Mouse (Mus musculus) MEL (cell line): ENCODE data around the gene Echdc2. TPM values are rescaled to one million over a fixed set of nuclear protein-coding genes. Genes with fewer than 3 reads are reported as not detected.

ENCODE experiments used
- DNase-seq: peaks from one replicate; pipeline ENCODE4 v3.0.0; 2011; ENCODE audit warnings: low read depth, low spot score
- H3K27ac ChIP-seq: 2 replicates; pipeline ENCODE4 v1.5.1; 2012; ENCODE audit warnings: low read depth, mild to moderate bottlenecking, control low read depth, low read length, moderate library complexity; ENCODE audit not compliant: control insufficient read depth
- H3K27me3 ChIP-seq, 2 experiments: fragments of 150-350 bp in 1 of 2; sonication (generic) in 1 of 2; 2 replicates each; pipeline ENCODE4 v1.6.1; 2012; ENCODE audit warnings: low read length in 2 of 2, mild to moderate bottlenecking in 2 of 2, improper control_type of control experiment in 1 of 2, moderate library complexity in 1 of 2; ENCODE audit not compliant: insufficient read depth in 2 of 2, control insufficient read depth in 1 of 2
- H3K36me3 ChIP-seq, 2 experiments: 2 replicates each; pipeline ENCODE4 v1.6.1; 2012 to 2014; ENCODE audit warnings: low read length in 2 of 2, improper control_type of control experiment in 1 of 2, inconsistent platforms in 1 of 2, mild to moderate bottlenecking in 1 of 2; ENCODE audit not compliant: insufficient read depth in 2 of 2, control insufficient read depth in 1 of 2
- H3K4me1 ChIP-seq, 2 experiments: fragments of 150-350 bp in 1 of 2; sonication (generic) in 1 of 2; 2 replicates each; pipeline ENCODE4 v1.6.1; 2012; ENCODE audit warnings: low read length in 2 of 2, improper control_type of control experiment in 1 of 2, mild to moderate bottlenecking in 1 of 2; ENCODE audit not compliant: insufficient read depth in 2 of 2, control insufficient read depth in 1 of 2
- H3K4me3 ChIP-seq, 2 experiments: fragments of 150-350 bp in 1 of 2; sonication (generic) in 1 of 2; 2 replicates each; pipeline ENCODE4 v1.5.1; 2012; ENCODE audit warnings: low read depth in 2 of 2, low read length in 2 of 2, mild to moderate bottlenecking in 2 of 2, moderate library complexity in 2 of 2, control low read depth in 1 of 2, improper control_type of control experiment in 1 of 2; ENCODE audit not compliant: control insufficient read depth in 1 of 2, insufficient read depth in 1 of 2
- H3K79me2 ChIP-seq: 2 replicates; pipeline ENCODE4 v1.6.1; 2012; ENCODE audit warnings: mild to moderate bottlenecking, low read length, moderate library complexity; ENCODE audit not compliant: control insufficient read depth, poor library complexity, insufficient read depth
- H3K9ac ChIP-seq: 2 replicates; pipeline ENCODE4 v1.6.1; 2012; ENCODE audit warnings: low read depth, mild to moderate bottlenecking, control low read depth, low read length, moderate library complexity; ENCODE audit not compliant: control insufficient read depth, poor library complexity, severe bottlenecking
- H3K9me3 ChIP-seq: fragments of 150-350 bp; sonication (generic); replicated peaks from 2 replicates; pipeline ENCODE4 v1.6.1; 2012; ENCODE audit warnings: mild to moderate bottlenecking, low read length, improper control_type of control experiment, moderate library complexity; ENCODE audit not compliant: insufficient read depth
- E2F4 ChIP-seq: IDR thresholded peaks from 2 replicates; pipeline ENCODE4 v1.6.1; 2011; ENCODE audit warnings: low read depth, low read length, improper control_type of control experiment, borderline replicate concordance
- GATA1 ChIP-seq: IDR thresholded peaks from 2 replicates; pipeline ENCODE4 v1.6.1; 2011; ENCODE audit warnings: low read depth, low read length, improper control_type of control experiment
- HCFC1 ChIP-seq: IDR thresholded peaks from 2 replicates; pipeline ENCODE4 v1.6.1; 2012; ENCODE audit warnings: low read depth, mild to moderate bottlenecking, inconsistent platforms, low read length, improper control_type of control experiment, moderate library complexity
- KAT2A ChIP-seq: conservative IDR thresholded peaks from 2 replicates; pipeline ENCODE4 v1.6.1; 2012; ENCODE audit warnings: low read depth, low read length, improper control_type of control experiment, inconsistent platforms
- MAX ChIP-seq: IDR thresholded peaks from 2 replicates; pipeline ENCODE4 v1.6.1; 2011; ENCODE audit warnings: low read length, improper control_type of control experiment
- MAZ ChIP-seq: IDR thresholded peaks from 2 replicates; pipeline ENCODE4 v1.6.1; 2012; ENCODE audit warnings: low read depth, mild to moderate bottlenecking, inconsistent platforms, low read length, improper control_type of control experiment
- MXI1 ChIP-seq: IDR thresholded peaks from 2 replicates; pipeline ENCODE4 v1.6.1; 2011; ENCODE audit warnings: mild to moderate bottlenecking, low read depth, low read length, improper control_type of control experiment
- MYB ChIP-seq: IDR thresholded peaks from 2 replicates; pipeline ENCODE4 v1.6.1; 2011; ENCODE audit warnings: mild to moderate bottlenecking, low read depth, low read length, improper control_type of control experiment
- NRF1 ChIP-seq: IDR thresholded peaks from 2 replicates; pipeline ENCODE4 v1.6.1; 2014; ENCODE audit warnings: low read depth, mild to moderate bottlenecking, inconsistent platforms, low read length, improper control_type of control experiment, moderate library complexity; ENCODE audit not compliant: poor library complexity, insufficient read depth, severe bottlenecking
- RAD21 ChIP-seq: IDR thresholded peaks from 2 replicates; pipeline ENCODE4 v1.6.1; 2011; ENCODE audit warnings: mild to moderate bottlenecking, low read depth, low read length, improper control_type of control experiment
- SIN3A ChIP-seq: IDR thresholded peaks from 2 replicates; pipeline ENCODE4 v1.6.1; 2012; ENCODE audit warnings: low read length, improper control_type of control experiment, inconsistent platforms
- TBP ChIP-seq: IDR thresholded peaks from 2 replicates; pipeline ENCODE4 v1.8.0; 2011; ENCODE audit warnings: low read depth, low read length, improper control_type of control experiment
- TCF12 ChIP-seq: IDR thresholded peaks from 2 replicates; pipeline ENCODE4 v1.6.1; 2014; ENCODE audit warnings: low read depth, mild to moderate bottlenecking, inconsistent platforms, low read length, improper control_type of control experiment, moderate library complexity
- USF2 ChIP-seq, 2 experiments: IDR thresholded peaks; 2 replicates each; pipeline ENCODE4 v1.6.1; 2011 to 2012; ENCODE audit warnings: improper control_type of control experiment in 2 of 2, low read length in 2 of 2, borderline replicate concordance in 1 of 2, inconsistent platforms in 1 of 2, low read depth in 1 of 2, mild to moderate bottlenecking in 1 of 2; ENCODE audit not compliant: insufficient read depth in 1 of 2
- polyA plus RNA-seq, 2 experiments: library from polyadenylated mRNA; stranded (reverse) in 1 of 2; unstranded in 1 of 2; fragments of >175 nt in 1 of 2; fragments of >200 nt in 1 of 2; gene quantifications; 2 replicates each; pipeline versions ENCODE4 v1.2.1 to v1.2.4; 2012; ENCODE audit warnings: low replicate concordance in 2 of 2, low read depth in 1 of 2; ENCODE audit not compliant: insufficient read length in 2 of 2, insufficient read depth in 1 of 2, missing spikeins in 1 of 2
- total RNA-seq: library from RNA; depleted of rRNA; stranded (reverse); fragments of 300-350 nt; gene quantifications from 2 replicates; pipeline ENCODE4 v1.2.3, GENCODE M21; 2012; rRNA removed

Gene Echdc2
- total RNA-seq (not detected in 2 replicates), polyA plus RNA-seq (not detected)

DNA sequence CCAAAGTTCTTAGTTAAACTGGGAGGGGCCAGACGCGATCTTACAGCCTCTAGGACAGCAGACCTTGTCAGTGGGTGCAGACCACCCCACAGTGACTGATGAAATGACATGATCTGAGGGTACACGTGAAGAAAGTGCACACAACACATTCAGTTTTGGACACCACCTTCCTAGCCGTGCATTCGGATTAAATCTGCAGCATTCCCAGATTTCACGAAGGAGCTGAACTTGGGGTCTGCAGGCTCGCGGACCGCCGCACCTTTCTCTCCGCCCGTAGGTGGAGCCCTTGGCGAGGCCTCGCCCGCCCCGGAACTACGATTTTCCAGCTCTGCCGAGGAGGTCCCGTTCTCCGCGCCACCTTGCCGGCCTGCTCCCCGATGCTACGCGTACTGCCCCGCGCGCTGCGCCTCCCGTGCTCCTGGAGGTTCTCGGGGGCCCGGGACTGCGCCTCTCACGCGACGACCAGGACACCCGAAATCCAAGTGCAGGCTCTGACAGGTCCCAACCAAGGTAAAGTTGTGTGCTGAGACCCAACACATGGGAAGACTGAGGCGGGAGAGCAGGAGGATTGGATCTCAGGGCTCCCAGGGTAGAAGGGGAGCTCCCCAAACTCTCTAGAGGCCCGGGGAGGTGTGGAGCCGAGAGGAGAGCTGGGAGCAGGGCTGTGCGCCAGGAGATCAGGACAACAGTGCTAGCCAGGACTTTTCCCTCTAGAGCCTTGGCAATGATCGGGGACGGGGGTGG lies at the start of gene Echdc2:
Gene Echdc2, plus strand, starts transcription at position 286 of the 744 bp plus-strand sequence.
- TF ChIP-seq HCFC1 (no peak), RAD21 (no peak), E2F4 (no peak), MAX (no peak), NRF1 (no peak), MYB (no peak), USF2 (IDR thresholded peaks at IDR 0.05; ENCODE audit: borderline replicate concordance in 1 of 2, insufficient read depth in 1 of 2, low read depth in 1 of 2, low read length in 2 of 2) (no peak), KAT2A (no peak), TCF12 (no peak), GATA1 (no peak), TBP (no peak)
- no peak for DNase-seq

DNA sequence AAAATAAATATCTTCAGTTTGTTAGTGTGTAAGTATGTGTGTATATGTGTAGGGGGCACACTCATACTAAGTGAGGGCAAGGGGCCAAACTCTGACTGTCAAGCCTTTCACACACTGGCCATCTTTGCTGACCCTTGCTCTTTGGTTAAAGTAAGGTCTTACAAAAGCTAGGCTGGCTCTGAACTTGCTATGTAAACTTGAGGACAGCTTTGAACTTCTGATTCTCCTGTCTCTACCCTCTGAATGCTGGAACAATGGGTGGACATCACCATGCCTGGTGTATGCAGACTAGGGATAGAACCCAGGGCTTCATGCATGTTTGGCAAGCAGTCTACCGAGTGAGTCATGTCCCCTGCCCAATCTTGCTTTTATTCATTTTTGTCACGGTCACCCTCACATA lies 48.8 kb upstream of the Echdc2 start:
- DNase-seq = no peak
- TF ChIP-seq MAZ (no peak), NRF1 (no peak), MXI1 (no peak), SIN3A (no peak)

More for the DNA sequence above, at the start of gene Echdc2:
- Histone ChIP-seq H3K4me3 (no peak within 1 kb of the TSS), H3K9me3 (no peaks in the 10 kb centered on the region), H3K27me3 (peaks cover 0 to 4% of the 10 kb centered on the region in 2 experiments), H3K36me3 (no peaks in the 10 kb centered on the region), H3K4me1 (no peaks in the 10 kb centered on the region), H3K27ac (no peak within 1 kb of the TSS), H3K79me2 (no peaks in the 10 kb centered on the region), H3K9ac (no peak within 1 kb of the TSS)

More for the DNA sequence above, 48.8 kb upstream of the Echdc2 start:
- no peak overlapping the region for H3K27ac ChIP-seq
- no peak overlapping the region for H3K4me3 ChIP-seq
- no peak overlapping the region for H3K9ac ChIP-seq
- H3K4me1 ChIP-seq = peaks cover 0 to 8% of the 10 kb centered on the region in 2 experiments; a peak in 2 of 4 replicates
- no peaks in the 10 kb centered on the region for H3K9me3 ChIP-seq
- peaks cover 0 to 10% of the 10 kb centered on the region in 2 experiments; a peak in 2 of 4 replicates for H3K36me3 ChIP-seq
- peaks cover 3% of the 10 kb centered on the region; the same call in 1 of the 2 replicates for H3K79me2 ChIP-seq
- no peaks in the 10 kb centered on the region for H3K27me3 ChIP-seq
